Mouse (Mus musculus) ES-Bruce4 (cell line): Measurements from ENCODE around the gene Mlh1.

Experiments
- CTCF ChIP-seq: IDR thresholded peaks from one replicate; pipeline ENCODE4 v1.8.1; 2011; ENCODE audit warnings: low read depth, low read length
- POLR2A ChIP-seq: IDR thresholded peaks from one replicate; pipeline ENCODE4 v1.8.1; 2011; ENCODE audit warnings: low read length; ENCODE audit not compliant: insufficient read depth

DNA sequence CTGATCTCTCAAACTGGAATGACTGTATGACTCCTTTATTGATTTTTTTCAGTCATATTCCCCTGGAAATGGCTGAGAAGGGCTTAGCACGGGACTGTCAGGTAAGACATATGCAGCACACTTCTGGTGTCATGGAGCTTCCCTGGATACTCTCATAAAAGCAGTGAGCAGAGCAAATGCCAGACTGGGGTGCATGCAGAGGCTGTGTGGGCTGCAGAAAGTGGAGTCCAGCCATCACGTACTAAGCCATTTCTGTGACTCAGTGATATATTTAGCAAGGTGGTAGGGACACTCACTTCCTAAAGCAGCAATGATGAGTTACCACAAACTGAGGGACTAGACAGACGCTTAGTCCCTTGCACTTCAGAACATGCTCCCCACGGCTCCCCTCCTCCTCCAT lies 49.3 kb upstream of the Mlh1 start:
- TF ChIP-seq CTCF (no peak), POLR2A (no peak)
